Mouse (Mus musculus): Measurements from ENCODE around the gene Gli3. TPM values are rescaled to one million over a fixed set of nuclear protein-coding genes. Genes with fewer than 3 reads are reported as not detected.

The Gli3 gene
- polyA plus RNA-seq, 1 experiment from 2014 or later: 0.29 TPM

DNA sequence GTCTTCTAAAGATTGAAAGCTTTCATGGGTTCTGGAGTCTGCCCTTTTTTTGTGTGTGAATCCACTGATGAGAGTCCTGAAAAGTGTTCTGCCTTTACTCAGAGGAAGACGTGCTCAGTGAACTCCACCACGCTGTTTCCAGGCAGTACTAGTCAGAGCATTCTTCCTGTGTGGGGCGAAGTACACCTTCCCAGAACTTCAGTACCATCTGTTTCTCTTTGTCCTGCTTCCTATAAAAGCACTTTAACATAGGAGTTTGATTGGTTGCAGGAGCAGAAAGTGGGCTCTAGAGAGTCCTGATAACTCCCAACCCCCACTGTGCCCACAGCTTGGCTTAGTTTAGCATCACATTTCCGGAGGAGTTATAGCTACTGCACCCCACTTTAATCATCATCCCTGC lies 32.8 kb downstream of the Gli3 start:
- no peak overlapping the region for H3K9ac ChIP-seq
- WGBS (ENCODE audit: insufficient replicate concordance): 61% methylated on average over 4 of the region's 4 CpGs
- no peaks in the 10 kb centered on the region for H3K4me1 ChIP-seq (replicated peaks)
- H3K27me3 ChIP-seq: no peaks in the 10 kb centered on the region
- no peak overlapping the region for H3K4me2 ChIP-seq
- H3K9me3 ChIP-seq (replicated peaks): no peaks in the 10 kb centered on the region
- no peak overlapping the region for H3K27ac ChIP-seq (replicated peaks)
- H3K36me3 ChIP-seq (replicated peaks): no peaks in the 10 kb centered on the region
- H3K4me3 ChIP-seq (replicated peaks): no peak overlapping the region
- no peak for ATAC-seq (ENCODE audit: insufficient read depth)

DNA sequence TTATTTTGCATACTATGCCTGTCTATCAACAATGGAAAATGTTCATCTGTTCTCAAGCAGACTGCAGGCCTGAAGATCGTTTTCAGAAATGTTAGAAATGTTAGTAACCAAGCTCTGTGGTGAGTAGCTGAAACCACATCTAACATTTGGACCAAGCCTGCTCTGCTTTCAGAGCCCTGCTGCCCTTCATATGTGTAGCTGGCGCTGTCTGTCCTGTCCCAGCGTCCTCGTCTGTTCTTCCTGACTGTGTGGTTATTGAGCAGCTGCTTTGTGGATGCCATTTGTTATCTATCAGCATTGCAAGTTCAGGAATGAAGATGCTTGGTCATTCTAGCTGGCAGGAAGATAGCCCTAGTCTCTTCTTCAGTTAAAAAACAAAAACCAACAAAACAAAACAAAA lies 35.3 kb downstream of the Gli3 start:
- Histone ChIP-seq H3K9ac (no peak overlapping the region), H3K27me3 (no peaks in the 10 kb centered on the region), H3K36me3 (replicated peaks) (no peaks in the 10 kb centered on the region), H3K4me3 (replicated peaks) (no peak overlapping the region), H3K4me2 (no peak overlapping the region), H3K9me3 (replicated peaks) (no peaks in the 10 kb centered on the region), H3K27ac (replicated peaks) (no peak overlapping the region), H3K4me1 (replicated peaks) (no peaks in the 10 kb centered on the region)
- ATAC-seq (ENCODE audit: insufficient read depth): no peak
- WGBS (ENCODE audit: insufficient replicate concordance): 38% methylated on average over 4 of the region's 4 CpGs

DNA sequence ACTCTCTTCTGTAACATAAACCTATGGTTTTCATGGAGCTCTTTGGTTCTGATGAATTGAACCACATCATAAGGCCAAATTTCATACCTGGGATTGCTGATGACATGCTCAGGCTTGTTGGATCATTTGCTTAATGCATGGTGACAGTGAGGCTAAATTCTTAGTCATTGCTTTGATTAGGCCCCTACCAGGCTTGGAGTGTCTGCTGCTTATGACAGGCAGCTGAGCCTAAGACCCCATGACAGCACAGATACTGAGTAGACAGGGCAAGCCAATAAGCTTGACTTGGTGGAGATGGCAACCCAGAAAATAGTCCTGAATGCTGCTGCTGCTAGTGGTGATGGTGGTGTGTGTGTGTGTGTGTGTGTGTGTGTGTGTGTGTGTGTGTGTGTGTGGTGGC lies 47.9 kb downstream of the Gli3 start:
- Histone ChIP-seq H3K27ac (replicated peaks) (no peak overlapping the region), H3K9me3 (replicated peaks) (no peaks in the 10 kb centered on the region), H3K4me2 (no peak overlapping the region), H3K27me3 (no peaks in the 10 kb centered on the region), H3K4me3 (replicated peaks) (no peak overlapping the region), H3K4me1 (replicated peaks) (no peaks in the 10 kb centered on the region), H3K36me3 (replicated peaks) (no peaks in the 10 kb centered on the region), H3K9ac (no peak overlapping the region)
- no peak for ATAC-seq (ENCODE audit: insufficient read depth)

DNA sequence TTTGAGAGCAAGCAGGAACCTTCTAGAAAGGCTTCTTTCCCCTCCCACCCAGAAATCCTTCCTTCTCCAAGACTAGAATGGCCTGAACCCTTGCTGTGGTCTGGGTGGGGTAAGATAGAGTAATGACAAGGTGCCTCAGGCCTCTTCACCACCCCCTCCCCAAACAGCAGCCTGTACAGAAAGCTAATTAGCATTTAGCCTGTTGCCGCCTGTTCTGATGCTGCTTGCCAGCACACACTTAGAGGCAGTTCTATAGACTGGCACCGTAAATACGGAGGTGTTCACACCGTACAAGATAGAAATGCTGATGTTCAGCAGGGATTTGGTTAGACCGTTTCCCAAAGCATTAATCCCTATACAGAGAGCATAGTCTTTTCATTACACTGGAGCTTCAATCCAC lies 50.1 kb downstream of the Gli3 start:
- Histone ChIP-seq H3K27ac (replicated peaks) (no peak overlapping the region), H3K9me3 (replicated peaks) (no peaks in the 10 kb centered on the region), H3K4me2 (no peak overlapping the region), H3K4me3 (replicated peaks) (no peak overlapping the region), H3K27me3 (no peaks in the 10 kb centered on the region), H3K4me1 (replicated peaks) (no peaks in the 10 kb centered on the region), H3K36me3 (replicated peaks) (no peaks in the 10 kb centered on the region), H3K9ac (no peak overlapping the region)
- ATAC-seq (ENCODE audit: insufficient read depth): no peak
- WGBS (ENCODE audit: insufficient replicate concordance): 70% methylated on average over 5 of the region's 5 CpGs

DNA sequence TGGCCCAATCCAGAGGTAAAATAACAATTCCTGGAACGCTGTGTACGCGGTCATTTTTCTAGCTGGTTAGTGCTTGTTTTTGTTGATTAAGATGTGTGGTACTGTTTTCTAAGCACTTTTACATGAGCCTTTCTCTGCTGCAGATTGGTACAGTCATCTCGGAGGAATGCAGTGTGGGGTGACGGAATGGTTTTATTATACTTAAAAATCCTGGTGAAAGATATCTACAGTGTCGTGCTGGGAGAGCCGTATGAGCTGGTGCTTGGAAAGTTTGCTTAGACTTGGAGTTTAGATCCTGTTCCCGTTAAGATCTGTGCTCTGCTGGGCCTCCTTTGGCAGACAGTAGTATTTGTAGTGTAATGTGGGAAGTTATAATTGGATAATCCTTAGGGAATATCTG lies 51.0 kb downstream of the Gli3 start:
- no peak for ATAC-seq (ENCODE audit: insufficient read depth)
- Histone ChIP-seq H3K4me1 (replicated peaks) (no peaks in the 10 kb centered on the region), H3K36me3 (replicated peaks) (no peaks in the 10 kb centered on the region), H3K9me3 (replicated peaks) (no peaks in the 10 kb centered on the region), H3K27ac (replicated peaks) (no peak overlapping the region), H3K9ac (no peak overlapping the region), H3K4me2 (no peak overlapping the region), H3K4me3 (replicated peaks) (no peak overlapping the region), H3K27me3 (no peaks in the 10 kb centered on the region)
- WGBS (ENCODE audit: insufficient replicate concordance): 69% methylated on average over 8 of the region's 8 CpGs

DNA sequence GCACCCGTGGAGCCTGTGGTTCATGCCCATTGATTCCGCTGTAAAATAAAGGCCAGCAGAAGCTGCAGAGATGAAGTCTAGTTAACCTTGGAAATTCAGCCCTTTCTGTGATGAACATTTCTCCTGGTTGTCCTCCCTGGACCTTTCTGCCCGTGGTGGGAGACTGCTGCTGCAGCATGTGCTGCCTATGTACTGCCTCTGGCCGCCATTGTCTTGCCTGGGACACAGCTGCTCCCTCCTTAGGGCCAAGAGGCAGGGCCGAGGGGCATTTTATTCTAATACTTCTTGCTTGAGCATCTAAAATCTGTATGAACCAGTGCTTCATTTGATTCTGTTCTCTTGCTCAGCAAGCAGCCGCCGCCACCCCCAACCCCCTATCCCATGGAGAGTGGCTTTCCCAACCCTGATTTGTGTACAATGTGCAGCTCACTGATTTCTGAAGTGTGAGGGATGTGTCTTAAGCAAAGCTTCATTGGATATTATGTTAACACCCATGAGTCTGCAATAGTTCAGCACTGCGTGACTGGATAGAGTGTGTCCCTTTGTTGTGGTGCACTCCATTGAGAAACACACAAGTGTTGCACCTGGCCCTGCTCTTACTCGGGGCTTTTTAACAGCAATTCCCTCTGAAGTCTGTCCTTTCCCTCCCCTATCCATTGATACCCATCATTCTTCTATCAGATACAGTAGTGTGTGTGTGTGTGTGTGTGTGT lies 54.2 kb downstream of the Gli3 start:
- Histone ChIP-seq H3K36me3 (replicated peaks) (no peaks in the 10 kb centered on the region), H3K9ac (no peak overlapping the region), H3K4me1 (replicated peaks) (no peaks in the 10 kb centered on the region), H3K9me3 (replicated peaks) (no peaks in the 10 kb centered on the region), H3K27ac (replicated peaks) (no peak overlapping the region), H3K4me2 (no peak overlapping the region), H3K27me3 (no peaks in the 10 kb centered on the region), H3K4me3 (replicated peaks) (no peak overlapping the region)
- 61% methylated on average over 9 of the region's 9 CpGs for WGBS (ENCODE audit: insufficient replicate concordance)
- no peak for ATAC-seq (ENCODE audit: insufficient read depth)

DNA sequence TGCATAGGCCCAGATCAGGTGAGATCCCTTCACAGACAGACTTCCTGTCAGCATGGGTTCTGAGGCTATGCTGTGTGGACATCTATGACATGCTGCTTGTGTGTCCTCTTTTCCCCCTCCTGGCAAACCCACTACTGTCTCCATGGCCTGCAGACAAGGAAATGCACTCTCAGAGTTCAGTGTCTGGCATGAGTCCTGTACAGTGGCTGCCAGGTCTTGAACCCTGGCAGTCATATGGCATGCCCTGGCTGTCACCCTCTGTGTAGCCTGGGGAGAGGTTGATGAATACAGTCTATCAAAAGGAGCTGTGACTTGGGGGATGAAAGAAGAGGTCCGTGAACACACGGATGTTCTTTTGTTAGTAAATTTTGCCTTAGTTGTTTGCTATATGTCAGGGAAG lies 57.3 kb downstream of the Gli3 start:
- H3K4me2 ChIP-seq: no peak overlapping the region
- ATAC-seq (ENCODE audit: insufficient read depth): no peak
- no peak overlapping the region for H3K27ac ChIP-seq (replicated peaks)
- H3K9me3 ChIP-seq (replicated peaks): no peaks in the 10 kb centered on the region
- no peaks in the 10 kb centered on the region for H3K36me3 ChIP-seq (replicated peaks)
- WGBS (ENCODE audit: insufficient replicate concordance): 57% methylated on average over 2 of the region's 2 CpGs
- no peaks in the 10 kb centered on the region for H3K4me1 ChIP-seq (replicated peaks)
- H3K4me3 ChIP-seq (replicated peaks): no peak overlapping the region
- no peak overlapping the region for H3K9ac ChIP-seq
- no peaks in the 10 kb centered on the region for H3K27me3 ChIP-seq

DNA sequence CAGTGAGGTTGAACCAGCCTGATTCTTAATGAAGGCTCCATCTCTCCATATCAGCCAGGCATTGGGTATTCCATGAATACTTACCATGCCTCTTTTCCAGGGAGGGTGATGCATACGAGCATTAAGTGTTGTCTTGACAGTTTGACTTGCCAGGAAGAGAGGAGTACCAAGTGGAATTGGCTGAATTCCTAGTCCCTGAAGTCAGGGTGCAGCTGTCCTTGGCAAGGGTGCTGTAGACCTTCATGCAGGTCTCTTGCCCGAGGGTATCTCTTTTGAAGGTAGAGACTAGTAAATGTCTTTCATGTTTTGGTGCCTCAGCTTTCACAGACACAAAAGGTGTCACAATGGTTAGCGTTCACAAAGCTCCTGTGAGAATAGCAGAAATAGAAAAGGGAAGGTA lies 59.1 kb downstream of the Gli3 start:
- no peak overlapping the region for H3K4me3 ChIP-seq (replicated peaks)
- H3K27ac ChIP-seq (replicated peaks): no peak overlapping the region
- H3K4me2 ChIP-seq: no peak overlapping the region
- H3K36me3 ChIP-seq (replicated peaks): no peaks in the 10 kb centered on the region
- no peaks in the 10 kb centered on the region for H3K4me1 ChIP-seq (replicated peaks)
- H3K27me3 ChIP-seq: no peaks in the 10 kb centered on the region
- no peaks in the 10 kb centered on the region for H3K9me3 ChIP-seq (replicated peaks)
- H3K9ac ChIP-seq: no peak overlapping the region
- no peak for ATAC-seq (ENCODE audit: insufficient read depth)
- WGBS (ENCODE audit: insufficient replicate concordance): 58% methylated on average over 3 of the region's 3 CpGs

DNA sequence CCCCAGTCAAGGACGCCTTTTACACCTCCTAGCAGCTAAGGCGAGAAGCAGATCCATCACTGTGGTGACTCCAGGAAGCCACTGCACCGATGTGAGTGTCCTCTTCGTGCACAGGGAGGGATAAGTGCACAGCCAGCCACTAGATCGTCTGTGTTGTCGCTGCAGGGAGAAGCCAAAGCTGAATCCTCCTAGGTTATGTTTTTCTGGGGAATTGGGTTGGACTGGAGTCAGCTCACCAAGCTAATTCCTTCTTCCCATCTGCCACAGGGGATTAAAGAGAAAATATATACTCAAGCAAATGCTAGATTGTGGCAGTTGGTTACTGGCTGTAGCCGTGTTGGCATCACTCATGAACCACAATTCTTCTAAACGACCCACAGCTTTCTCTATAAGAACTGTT lies 61.2 kb downstream of the Gli3 start:
- Histone ChIP-seq H3K9me3 (replicated peaks) (no peaks in the 10 kb centered on the region), H3K4me2 (no peak overlapping the region), H3K36me3 (replicated peaks) (no peaks in the 10 kb centered on the region), H3K4me1 (replicated peaks) (no peaks in the 10 kb centered on the region), H3K27me3 (no peaks in the 10 kb centered on the region), H3K4me3 (replicated peaks) (no peak overlapping the region), H3K27ac (replicated peaks) (no peak overlapping the region), H3K9ac (no peak overlapping the region)
- ATAC-seq (ENCODE audit: insufficient read depth): no peak
- 51% methylated on average over 8 of the region's 8 CpGs for WGBS (ENCODE audit: insufficient replicate concordance)

DNA sequence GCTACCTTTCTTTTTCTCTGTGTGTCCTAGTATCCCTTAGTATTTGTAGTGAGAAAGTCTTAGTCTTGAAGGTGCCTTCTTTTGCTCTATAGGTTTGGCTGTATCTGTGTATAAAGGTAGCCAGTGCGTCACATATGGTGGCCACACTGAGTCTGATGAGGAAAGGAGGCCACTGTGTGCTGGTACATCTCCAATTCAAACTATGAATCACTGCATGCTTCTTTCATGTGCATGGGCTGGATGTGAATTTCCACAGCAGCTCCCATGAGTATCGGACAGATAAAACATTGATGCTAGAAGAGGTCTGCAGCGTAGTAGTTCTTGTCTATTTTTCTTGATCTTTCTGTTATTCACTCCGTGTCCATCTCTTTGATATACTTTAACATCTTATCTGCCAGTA lies 63.7 kb downstream of the Gli3 start:
- Histone ChIP-seq H3K27ac (replicated peaks) (no peak overlapping the region), H3K27me3 (no peaks in the 10 kb centered on the region), H3K4me3 (replicated peaks) (no peak overlapping the region), H3K4me1 (replicated peaks) (no peaks in the 10 kb centered on the region), H3K36me3 (replicated peaks) (no peaks in the 10 kb centered on the region), H3K9me3 (replicated peaks) (no peaks in the 10 kb centered on the region), H3K4me2 (no peak overlapping the region), H3K9ac (no peak overlapping the region)
- WGBS (ENCODE audit: insufficient replicate concordance): 71% methylated on average over 4 of the region's 4 CpGs
- no peak for ATAC-seq (ENCODE audit: insufficient read depth)

DNA sequence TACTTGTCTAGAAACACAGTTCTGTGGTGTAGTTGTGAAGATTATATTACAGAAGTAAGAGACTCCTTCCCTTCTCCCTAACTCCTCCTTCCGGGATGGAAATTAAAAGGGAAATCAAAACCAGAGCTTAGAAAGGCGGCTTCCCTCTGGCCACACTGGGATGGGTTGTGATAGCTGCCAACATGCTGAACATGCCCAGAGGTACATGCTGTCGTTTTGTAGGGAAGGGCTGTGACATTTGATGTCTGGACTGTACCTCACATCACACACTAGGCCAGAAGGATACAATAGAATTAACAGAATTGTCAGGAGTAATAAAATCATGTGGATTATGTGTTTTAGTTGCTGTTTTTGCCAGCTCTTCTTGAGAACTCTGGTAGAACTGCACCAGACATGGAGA lies 68.5 kb downstream of the Gli3 start:
- H3K27ac ChIP-seq (replicated peaks): no peak overlapping the region
- H3K9ac ChIP-seq: no peak overlapping the region
- H3K9me3 ChIP-seq (replicated peaks): no peaks in the 10 kb centered on the region
- H3K4me3 ChIP-seq (replicated peaks): no peak overlapping the region
- H3K4me1 ChIP-seq (replicated peaks): no peaks in the 10 kb centered on the region
- WGBS (ENCODE audit: insufficient replicate concordance): 54% methylated on average over 3 of the region's 3 CpGs
- H3K36me3 ChIP-seq (replicated peaks): no peaks in the 10 kb centered on the region
- no peaks in the 10 kb centered on the region for H3K27me3 ChIP-seq
- H3K4me2 ChIP-seq: no peak overlapping the region
- ATAC-seq (ENCODE audit: insufficient read depth): no peak

DNA sequence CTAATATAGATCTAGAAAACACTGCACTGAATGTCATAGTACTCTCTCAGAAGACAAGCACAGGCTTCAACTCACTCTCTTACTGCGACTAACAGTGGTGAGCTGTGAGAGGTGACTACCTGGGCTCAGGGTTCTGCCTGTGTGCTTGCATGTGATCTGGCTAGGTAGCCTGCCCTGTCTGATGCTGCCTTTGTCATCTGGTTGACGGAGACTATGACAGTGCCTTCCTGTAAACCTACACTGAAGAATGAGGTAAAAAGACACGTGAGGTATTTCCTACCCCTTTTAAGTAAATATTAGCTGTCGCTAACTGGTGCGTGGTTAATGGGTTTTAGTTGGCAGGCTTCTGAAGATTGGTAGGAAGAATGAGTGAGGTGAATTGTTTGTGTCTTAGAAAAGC lies 74.2 kb downstream of the Gli3 start:
- no peak overlapping the region for H3K9ac ChIP-seq
- WGBS (ENCODE audit: insufficient replicate concordance): 63% methylated on average over 5 of the region's 5 CpGs
- no peaks in the 10 kb centered on the region for H3K27me3 ChIP-seq
- H3K27ac ChIP-seq (replicated peaks): no peak overlapping the region
- no peaks in the 10 kb centered on the region for H3K9me3 ChIP-seq (replicated peaks)
- H3K4me1 ChIP-seq (replicated peaks): no peaks in the 10 kb centered on the region
- ATAC-seq (ENCODE audit: insufficient read depth): no peak
- no peak overlapping the region for H3K4me2 ChIP-seq
- H3K4me3 ChIP-seq (replicated peaks): no peak overlapping the region
- no peaks in the 10 kb centered on the region for H3K36me3 ChIP-seq (replicated peaks)

Data from liver, embryonic 15.5 days (tissue).